Mouse (Mus musculus): ENCODE measurements around the gene Slx4ip.

Gene Slx4ip

DNA sequence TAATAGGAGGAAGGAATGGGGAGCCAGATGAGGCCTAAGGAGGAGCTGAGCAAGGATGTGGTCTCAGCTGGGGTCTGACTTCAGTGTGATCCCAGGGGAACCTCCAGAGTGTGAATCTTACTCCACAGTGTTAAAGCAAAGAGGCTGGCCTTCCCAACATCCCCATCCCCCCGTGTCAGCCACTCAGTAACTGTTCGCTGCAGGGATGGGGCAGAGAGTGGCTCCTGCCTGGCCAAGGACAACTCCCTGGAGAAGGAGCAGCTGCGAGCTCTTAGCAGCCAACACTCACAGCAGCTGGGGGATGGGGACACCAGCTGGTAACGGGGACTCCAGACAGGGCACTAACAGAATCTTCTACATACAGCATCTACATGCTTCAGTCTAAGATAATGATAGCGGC is 210.1 kb downstream of the Slx4ip start:
- DNase-seq (ENCODE audit: low read depth), result no peak

DNA sequence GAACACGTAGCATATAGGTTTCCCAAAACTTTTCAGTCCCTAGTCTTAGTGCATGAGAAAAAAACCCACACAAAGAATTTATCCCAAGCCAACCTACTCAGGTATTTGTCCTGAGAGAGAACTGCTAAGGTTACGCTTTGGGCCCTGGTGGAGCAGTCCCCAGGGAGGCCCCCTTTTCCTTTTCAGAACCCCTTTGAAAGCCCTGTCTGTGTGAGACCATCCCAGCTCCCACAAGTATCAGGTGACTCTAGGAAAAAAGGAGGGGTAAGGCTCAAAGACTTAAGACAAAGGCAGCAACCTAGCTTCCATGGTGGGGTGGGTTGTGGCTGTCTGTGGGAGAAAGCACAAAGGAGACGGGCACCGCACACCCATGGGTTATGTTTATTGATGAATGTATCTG is 216.2 kb downstream of the Slx4ip start:
- DNase-seq (ENCODE audit: low read depth), result no peak

DNA sequence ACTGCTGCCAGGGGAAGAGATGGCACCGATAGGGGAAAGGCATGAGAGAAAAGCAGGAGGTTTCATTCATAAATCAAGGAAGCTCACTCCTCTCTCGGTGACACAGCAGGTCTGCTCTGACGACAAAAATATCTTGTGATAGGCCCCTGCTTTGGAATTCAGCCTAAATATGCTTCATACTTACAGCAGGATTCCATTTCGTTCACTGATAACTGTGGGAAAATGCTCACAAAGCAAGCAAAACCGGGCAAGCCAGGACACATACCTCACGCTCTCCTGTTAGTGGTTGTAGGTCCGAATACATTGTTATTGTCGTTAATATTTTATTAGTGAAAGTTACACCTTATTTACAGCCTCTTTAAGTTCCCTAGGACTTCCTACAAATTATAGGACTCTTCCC is 216.9 kb downstream of the Slx4ip start:
- no peak for DNase-seq (ENCODE audit: low read depth)

DNA sequence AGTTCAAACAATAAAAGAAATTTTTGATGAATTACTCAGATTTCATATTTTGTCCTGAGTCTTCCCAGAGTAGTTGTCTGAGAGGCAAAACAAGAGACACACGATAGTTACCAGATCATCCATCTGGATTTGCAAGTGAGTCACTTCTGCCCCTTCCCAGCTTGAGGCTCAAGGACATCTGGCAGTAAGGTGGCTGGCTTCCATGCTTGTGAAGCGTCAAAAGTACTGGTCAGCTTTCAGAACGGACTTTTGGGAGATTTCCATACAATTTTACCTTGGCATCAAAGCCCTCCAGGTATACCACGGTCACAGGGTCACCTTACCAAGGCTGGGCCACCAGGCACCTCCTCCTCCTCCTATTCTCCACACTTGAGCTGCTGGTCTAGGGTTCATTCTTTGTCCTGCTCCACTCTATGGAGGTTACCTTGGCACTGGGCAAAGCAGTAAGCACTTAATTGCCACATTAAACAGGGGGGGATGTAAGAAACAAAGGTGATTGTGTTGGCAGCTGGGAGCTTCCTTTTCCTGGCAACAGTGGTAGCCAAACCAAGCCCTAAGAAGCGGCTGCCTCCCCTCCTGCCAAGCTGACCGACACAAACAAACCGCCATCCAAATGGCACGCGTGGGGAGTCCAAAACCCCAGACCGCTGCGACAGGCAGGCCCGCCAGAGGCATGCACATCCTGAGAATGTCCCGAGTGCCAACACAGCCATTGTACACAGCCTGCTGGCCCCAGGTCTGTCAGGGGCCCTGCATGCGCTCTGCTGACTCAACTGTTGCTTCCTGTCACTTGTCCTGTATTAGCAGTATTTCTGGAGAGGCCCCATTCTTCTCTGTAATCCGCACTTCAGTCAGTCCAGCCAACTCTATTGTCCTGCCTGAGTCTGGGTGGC is 218.5 kb downstream of the Slx4ip start:
- no peak for DNase-seq (ENCODE audit: low read depth)

DNA sequence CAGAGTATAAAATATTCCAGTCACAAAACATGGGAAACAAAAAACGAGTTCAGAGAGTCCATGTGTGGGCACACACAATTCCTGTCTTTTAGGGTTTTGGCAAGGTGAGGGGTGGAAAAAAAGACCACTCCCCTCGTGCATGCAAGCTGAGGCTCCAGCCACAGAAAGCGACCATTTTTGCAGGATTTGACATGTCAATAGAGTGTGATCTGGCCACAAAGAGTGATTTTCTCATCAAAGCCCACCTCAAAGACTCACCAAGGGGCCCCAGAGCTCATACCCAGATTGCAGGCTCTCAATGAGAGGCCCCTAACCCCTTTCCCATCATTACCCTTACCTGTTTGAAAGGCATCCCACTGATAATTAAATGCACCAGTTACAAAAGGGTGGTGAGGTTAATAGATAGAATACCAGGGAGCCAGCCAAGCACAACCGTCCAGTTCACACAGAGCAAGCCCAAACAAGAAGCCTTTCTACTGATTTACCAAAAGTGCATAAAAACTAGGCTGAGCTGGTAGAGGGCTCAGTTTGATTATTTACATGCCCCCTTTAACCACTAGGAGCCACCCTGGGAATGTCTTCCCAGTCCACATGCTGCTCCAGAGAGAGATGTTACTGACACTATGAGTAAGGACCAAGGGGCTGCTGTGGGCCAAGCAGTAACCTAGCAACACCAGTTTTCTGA is 219.3 kb downstream of the Slx4ip start:
- DNase-seq (ENCODE audit: low read depth), result no peak

DNA sequence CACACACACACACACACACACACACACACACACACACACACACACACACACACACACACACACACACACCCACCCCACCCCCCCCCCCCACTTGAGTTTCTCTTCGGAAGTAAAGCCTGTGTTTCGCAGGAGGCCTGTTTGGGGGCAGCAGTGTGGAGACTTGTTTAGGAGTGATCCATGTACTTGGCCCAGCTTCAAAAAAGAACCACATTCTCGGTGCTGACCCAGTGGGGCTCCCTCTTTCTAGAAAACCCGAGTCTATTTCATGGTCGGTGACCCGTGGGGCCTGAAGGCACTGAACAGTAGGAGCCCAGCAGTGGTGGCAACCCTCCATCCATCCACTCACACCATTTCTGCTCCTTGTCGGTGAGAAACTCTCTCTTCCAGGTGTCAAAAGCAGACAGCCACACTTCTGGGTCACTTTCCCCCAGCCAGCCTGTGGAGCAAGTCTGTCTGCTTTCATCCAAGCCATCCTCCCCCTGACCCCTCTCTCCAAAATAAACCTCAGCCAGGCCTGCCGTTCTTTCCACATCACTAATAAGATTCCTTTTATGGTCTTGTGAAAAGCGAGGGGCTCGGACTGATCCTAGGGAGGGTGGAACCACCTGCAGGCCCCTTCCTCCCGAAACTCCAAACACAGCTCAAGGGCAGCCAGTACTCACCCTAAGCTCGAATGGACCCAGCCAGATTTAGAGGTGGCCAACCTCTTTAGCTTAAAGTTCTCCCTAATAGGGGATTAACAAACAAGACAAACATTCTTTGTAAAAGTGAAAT is 222.5 kb downstream of the Slx4ip start:
- DNase-seq (ENCODE audit: low read depth), result no peak

DNA sequence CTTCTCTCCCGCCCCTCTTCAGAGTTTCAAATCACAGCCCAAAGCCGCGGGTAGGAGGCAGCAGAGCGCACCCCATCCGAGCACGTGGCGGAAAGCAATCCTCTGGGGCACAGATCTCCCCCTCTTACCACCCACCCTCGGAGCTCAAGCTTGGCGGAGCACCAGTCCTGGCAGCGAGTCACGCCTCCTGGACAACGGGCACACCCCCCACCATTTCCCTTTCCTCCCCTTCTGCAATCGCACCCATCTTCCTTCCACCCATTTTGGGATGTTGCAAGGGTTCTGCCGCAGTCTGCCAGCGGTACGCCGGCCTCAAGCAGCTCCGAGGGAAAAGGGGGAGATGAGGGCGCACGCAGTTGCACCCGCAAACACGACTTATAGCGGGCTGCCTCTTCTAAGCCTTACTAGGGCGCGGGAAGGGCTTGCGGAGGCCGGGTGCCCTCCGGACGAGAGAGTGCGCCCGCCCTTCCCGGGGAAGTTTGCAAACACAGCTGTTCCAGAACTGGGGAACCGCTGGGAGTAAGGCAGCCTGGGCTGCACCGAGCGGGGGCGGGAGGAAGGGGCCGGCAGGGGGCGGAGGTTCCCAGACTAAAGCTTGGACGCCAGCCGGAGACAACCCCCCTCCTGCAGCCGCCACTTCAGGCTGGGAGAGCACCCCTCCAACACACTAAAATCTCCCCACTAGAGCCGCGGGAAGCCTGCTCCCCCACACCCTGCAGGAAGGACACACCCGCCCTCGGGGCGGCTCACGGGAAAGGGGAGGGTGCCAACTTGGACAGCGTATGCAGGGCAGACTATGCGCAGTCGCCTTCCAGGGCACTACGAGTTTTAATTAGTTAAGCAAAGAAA is 223.5 kb downstream of the Slx4ip start:
- no peak for DNase-seq (ENCODE audit: low read depth)

DNA sequence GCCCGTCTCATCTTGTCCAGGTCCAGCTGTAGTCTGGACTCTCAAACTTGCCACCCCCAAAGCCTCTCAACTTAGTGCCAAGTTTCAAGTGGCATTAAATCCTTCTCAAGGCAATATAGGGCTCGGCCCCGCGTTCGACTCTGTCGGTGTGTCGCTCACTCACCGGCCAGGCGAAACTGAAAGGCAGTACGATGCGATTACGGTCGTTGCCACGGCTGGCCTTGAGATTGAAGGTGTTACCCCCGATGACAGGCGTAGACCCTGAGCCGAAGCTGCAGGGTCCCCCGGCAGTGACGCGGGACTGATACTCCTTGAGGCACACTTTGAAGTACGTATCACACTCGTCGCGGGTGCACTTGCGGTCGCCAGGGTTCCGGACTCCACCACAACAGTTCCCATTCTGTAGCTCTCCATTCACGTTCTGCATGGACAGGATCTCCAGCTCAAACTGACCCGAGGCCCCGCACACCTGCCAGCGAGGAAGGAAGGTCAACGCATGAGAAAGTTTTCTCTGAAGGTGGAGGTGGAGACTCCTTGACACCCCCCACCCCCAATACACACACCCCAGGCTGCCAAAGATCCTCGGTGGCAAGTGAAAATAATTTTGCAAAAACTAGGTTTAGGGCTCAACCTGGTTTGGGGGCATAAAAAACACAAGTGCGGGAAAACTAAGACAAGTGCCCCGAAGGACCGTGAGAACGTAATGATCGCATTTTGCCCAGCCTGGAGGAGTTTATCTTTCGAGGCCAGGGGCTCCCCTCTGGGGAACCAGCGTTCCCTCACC is 224.4 kb downstream of the Slx4ip start:
- DNase-seq (ENCODE audit: low read depth), result peak; percentile 3

DNA sequence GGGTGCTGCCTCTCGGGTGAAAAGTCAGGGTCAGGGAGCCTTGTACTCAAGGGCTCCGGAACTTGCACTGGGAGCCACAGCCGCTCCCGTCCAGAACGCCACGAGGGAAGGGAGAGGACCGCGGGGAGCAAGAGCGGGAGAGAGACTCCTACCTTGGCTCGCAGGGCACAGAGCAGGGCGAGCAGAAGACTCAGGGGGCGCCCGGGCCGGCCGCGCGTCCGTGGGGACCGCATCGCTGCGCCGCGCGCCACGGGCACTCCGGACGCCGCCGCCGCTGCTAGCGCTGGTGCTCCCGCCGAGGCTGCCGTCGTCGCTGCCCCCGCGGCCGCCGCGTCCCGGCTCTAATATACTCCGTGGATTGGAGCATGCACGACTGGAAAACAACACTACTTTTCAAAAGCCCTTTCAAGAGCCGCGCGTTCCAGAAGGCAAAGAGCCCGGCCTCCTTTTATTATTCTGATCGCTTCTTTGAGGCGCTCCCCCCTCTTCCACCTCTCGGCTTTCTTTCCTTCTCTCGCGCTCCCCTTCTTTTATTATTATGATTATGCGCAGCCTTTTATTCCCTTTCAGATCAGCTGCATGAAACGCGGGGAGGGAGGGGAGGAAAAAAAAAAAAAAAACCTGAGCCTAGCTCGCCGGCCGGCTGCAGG is 225.1 kb downstream of the Slx4ip start, which contains the start of gene Jag1:
TSS of gene Jag1 (minus strand) at position 620 of the 650 bp plus-strand sequence.
- DNase-seq (ENCODE audit: low read depth), result peak; percentile 1

DNA sequence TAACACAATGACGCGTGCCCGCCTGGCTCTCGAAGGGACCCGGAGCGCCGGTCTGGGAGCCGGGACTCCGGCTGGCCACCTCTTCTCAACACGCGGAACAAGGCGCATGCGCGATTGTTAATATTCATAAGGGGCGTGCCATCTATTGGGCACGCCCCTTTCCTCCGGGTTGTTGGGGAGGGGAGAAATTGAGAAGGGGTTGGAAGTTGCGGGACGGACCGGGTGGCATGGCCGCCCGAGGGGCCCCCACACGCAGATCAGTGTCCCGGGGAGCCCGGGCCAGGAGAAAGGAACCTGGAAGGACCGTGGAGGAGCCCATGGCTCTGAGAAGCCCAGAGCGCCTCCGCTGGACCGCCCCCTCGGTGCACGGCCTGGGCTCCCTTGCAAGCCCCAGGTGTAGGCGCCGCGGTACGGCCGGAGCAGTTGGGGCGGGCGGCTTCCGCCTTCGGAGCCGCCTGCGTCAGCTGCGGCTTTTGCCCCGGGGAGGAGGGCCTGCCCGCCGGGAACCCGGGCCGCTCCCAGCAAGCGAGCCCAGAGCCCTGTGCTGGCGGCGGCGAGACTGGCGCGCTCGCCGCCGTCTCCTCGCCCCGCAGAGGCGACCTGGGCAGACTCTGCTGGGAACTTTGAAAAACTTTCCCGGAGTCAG is 225.8 kb downstream of the Slx4ip start:
- peak; percentile 37 for DNase-seq (ENCODE audit: low read depth)

DNA sequence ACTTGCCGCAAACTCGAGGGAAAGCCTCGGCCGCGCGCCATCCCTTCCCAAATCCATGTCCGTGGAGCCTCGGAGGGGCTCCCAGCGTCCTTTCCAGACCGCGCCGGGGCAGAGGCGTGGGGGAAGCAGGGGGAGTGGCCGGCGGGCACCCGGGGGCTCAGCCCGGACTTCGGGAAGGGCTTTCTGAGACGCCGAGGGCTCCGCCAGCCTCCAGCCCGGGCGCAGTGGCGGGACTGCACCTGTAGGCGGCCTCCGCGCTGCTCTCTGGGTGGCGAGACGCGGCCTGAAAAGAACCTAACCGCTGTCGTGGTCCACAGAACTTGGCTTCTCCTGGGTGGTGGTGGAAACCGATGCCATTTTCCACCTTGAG is 226.3 kb downstream of the Slx4ip start:
- peak; percentile 5 for DNase-seq (ENCODE audit: low read depth)

All from naive thymus-derived CD4-positive, alpha-beta T cell, adult 2 months (primary cell).